Comparison of ENCODE assay signal across 18 mouse cellular contexts in the genomic region with DNA sequence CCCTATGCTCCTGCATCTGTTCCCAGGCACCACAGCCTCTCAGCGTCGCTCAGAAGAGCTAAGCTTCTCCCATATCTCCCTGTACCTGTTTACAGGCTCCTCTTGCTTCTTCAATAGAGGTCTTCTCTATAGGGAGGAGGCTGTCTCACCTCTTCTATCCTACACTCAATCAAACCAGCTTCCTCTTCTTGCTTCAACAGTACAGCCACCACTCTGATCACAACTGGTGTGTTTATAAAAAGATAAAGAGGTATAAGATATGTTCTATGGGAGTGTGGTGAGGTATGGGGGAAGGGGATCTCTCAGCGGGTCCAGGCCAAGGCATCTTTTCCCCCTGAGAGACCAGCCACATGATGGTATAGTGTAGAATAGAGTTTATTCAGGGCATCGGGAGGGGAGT.
DNase-seq lines count a peak whose midpoint lies in the region; ATAC-seq and TF ChIP-seq lines count a peak whose summit lies in the region.
"Had no signal": no experiment of that assay in that cellular context is flagged by ENCODE, and none has a peak within 500 bp of the region (broad histone marks: within the 10 kb centered on the region; RNA-seq: fewer than 3 reads in every experiment).

No protein-coding gene starts in this region.

- H3K79me2 ChIP-seq in MEL (ENCODE audit: control insufficient read depth, insufficient read depth, low read length, poor library complexity): no peaks in the 10 kb centered on the region

- 0 out of 2 replicates have a peak, but pooled peaks cover 4% of the 10 kb centered on the region for H3K4me1 ChIP-seq in intestine, embryonic 16.5 days (ENCODE audit: control insufficient read depth, insufficient read depth, low read length)
- no peaks in the 10 kb centered on the region for H3K4me1 ChIP-seq in intestine, postnatal 0 days (replicated peaks; ENCODE audit: control insufficient read depth, insufficient read depth, low read length)
- peaks cover 1 to 14% of the 10 kb centered on the region in 2 experiments; a peak in 2 of 4 replicates for H3K4me1 ChIP-seq in MEL (ENCODE audit: control insufficient read depth in 1 of 2, insufficient read depth in 2 of 2, low read length in 2 of 2)
- peaks cover 18% of the 10 kb centered on the region for H3K4me1 ChIP-seq in liver, postnatal 0 days (ENCODE audit: insufficient read depth)

- 0 out of 4 replicates have a peak, but pooled peaks of 1 of the 2 experiments have one; percentile 16 for TF ChIP-seq EP300 in MEL (IDR thresholded peaks at IDR 0.05; ENCODE audit: low read depth in 1 of 2, low read length in 2 of 2)
- no peak for TF ChIP-seq EP300 in liver, postnatal 0 days (IDR thresholded peaks at IDR 0.05; ENCODE audit: low read depth)

- no peaks in the 10 kb centered on the region for H3K27me3 ChIP-seq in intestine, embryonic 16.5 days (replicated peaks; ENCODE audit: control insufficient read depth, insufficient read depth, low read length)
- H3K27me3 ChIP-seq in intestine, postnatal 0 days (replicated peaks; ENCODE audit: control insufficient read depth, insufficient read depth, low read length): no peaks in the 10 kb centered on the region
- no peaks in the 10 kb centered on the region; a peak in 1 of 4 replicates for H3K27me3 ChIP-seq in MEL (ENCODE audit: control insufficient read depth in 1 of 2, insufficient read depth in 2 of 2, low read length in 2 of 2)
- H3K27me3 ChIP-seq in liver, postnatal 0 days (ENCODE audit: insufficient read depth, low read length): no peaks in the 10 kb centered on the region
- H3K27me3 ChIP-seq: forebrain, embryonic 13.5 days; hindbrain, embryonic 12.5 days; hindbrain, embryonic 15.5 days; Patski had no signal

- H3K27ac ChIP-seq in intestine, embryonic 16.5 days (ENCODE audit: low read length): no peak overlapping the region
- no peak overlapping the region for H3K27ac ChIP-seq in intestine, postnatal 0 days (ENCODE audit: low read depth, low read length)
- H3K27ac ChIP-seq in MEL (ENCODE audit: control insufficient read depth, low read depth, low read length): no peak overlapping the region
- H3K27ac ChIP-seq in liver, postnatal 0 days (ENCODE audit: low read depth): peak overlapping the region; percentile 91
- H3K27ac ChIP-seq: forebrain, embryonic 10.5 days; hindbrain, embryonic 12.5 days had no signal

- WGBS in intestine, embryonic 16.5 days: 66% methylated on average over 4 of the region's 4 CpGs
- 73% methylated on average over 4 of the region's 4 CpGs for WGBS in intestine, postnatal 0 days
- WGBS in liver, postnatal 0 days (ENCODE audit: insufficient replicate concordance): 59% methylated on average over 4 of the region's 4 CpGs

- H3K4me2 ChIP-seq in intestine, embryonic 16.5 days (ENCODE audit: low read depth, low read length): no peak overlapping the region
- H3K4me2 ChIP-seq in intestine, postnatal 0 days (replicated peaks; ENCODE audit: low read depth): no peak overlapping the region
- no peak overlapping the region for H3K4me2 ChIP-seq in liver, postnatal 0 days (ENCODE audit: low read depth, low read length)
- H3K4me2 ChIP-seq: forebrain, embryonic 13.5 days; heart, embryonic 11.5 days; hindbrain, embryonic 12.5 days had no signal

- H3K9me3 ChIP-seq in intestine, embryonic 16.5 days (ENCODE audit: control insufficient read depth, low read length): no peaks in the 10 kb centered on the region
- H3K9me3 ChIP-seq in intestine, postnatal 0 days (ENCODE audit: control insufficient read depth): 0 out of 2 replicates have a peak, but pooled peaks cover 4% of the 10 kb centered on the region
- H3K9me3 ChIP-seq in MEL (replicated peaks; ENCODE audit: insufficient read depth, low read length): no peaks in the 10 kb centered on the region
- H3K9me3 ChIP-seq in liver, postnatal 0 days (ENCODE audit: low read length): no peaks in the 10 kb centered on the region
- H3K9me3 ChIP-seq: forebrain, embryonic 13.5 days; hindbrain, embryonic 12.5 days; hindbrain, embryonic 15.5 days had no signal

- 0 out of 2 replicates have a peak, but pooled peaks have one; percentile 55 for ATAC-seq in intestine, embryonic 16.5 days
- ATAC-seq in intestine, postnatal 0 days: no peak
- 0 out of 2 replicates have a peak, but pooled peaks have one; percentile 7 for ATAC-seq in liver, postnatal 0 days
- ATAC-seq: CD4-positive, CD25-positive, alpha-beta regulatory T cell, adult 4 months had no signal

- H3K4me3 ChIP-seq in intestine, embryonic 16.5 days (ENCODE audit: low read length): no peak overlapping the region
- no peak overlapping the region for H3K4me3 ChIP-seq in intestine, postnatal 0 days (ENCODE audit: low read depth, low read length)
- no peak overlapping the region for H3K4me3 ChIP-seq in MEL (ENCODE audit: control insufficient read depth in 1 of 2, insufficient read depth in 1 of 2, low read depth in 2 of 2, low read length in 2 of 2)
- no peak overlapping the region for H3K4me3 ChIP-seq in liver, postnatal 0 days (ENCODE audit: low read depth, low read length)
- H3K4me3 ChIP-seq: forebrain, embryonic 10.5 days; forebrain, embryonic 13.5 days; hindbrain, embryonic 12.5 days; hindbrain, embryonic 15.5 days had no signal

- no peak overlapping the region for H3K9ac ChIP-seq in intestine, embryonic 16.5 days (ENCODE audit: low read depth, low read length)
- no peak overlapping the region for H3K9ac ChIP-seq in intestine, postnatal 0 days (ENCODE audit: low read depth, low read length)
- no peak overlapping the region for H3K9ac ChIP-seq in MEL (ENCODE audit: control insufficient read depth, low read depth, low read length, poor library complexity, severe bottlenecking)
- no peak overlapping the region; the same call in 1 of the 2 replicates for H3K9ac ChIP-seq in liver, postnatal 0 days (replicated peaks)
- H3K9ac ChIP-seq: forebrain, embryonic 13.5 days; hindbrain, embryonic 12.5 days; hindbrain, embryonic 15.5 days had no signal

- TF ChIP-seq CTCF in intestine, postnatal 0 days (IDR thresholded peaks at IDR 0.05; ENCODE audit: low read depth): no peak
- TF ChIP-seq CTCF in MEL (IDR thresholded peaks at IDR 0.05 in 2 of 3, conservative IDR thresholded peaks at IDR 0.05 in 1 of 3; ENCODE audit: control insufficient read depth in 1 of 3, insufficient read depth in 1 of 3, low read depth in 2 of 3, low read length in 3 of 3, poor library complexity in 1 of 3, severe bottlenecking in 1 of 3): no peak
- no peak for TF ChIP-seq CTCF in liver, postnatal 0 days (IDR thresholded peaks at IDR 0.05; ENCODE audit: low read depth)

- H3K36me3 ChIP-seq in intestine, embryonic 16.5 days (ENCODE audit: control insufficient read depth, insufficient read depth, low read length): no peaks in the 10 kb centered on the region
- H3K36me3 ChIP-seq in intestine, postnatal 0 days (ENCODE audit: control insufficient read depth, insufficient read depth): no peaks in the 10 kb centered on the region
- peaks cover 0 to 7% of the 10 kb centered on the region in 2 experiments; a peak in 2 of 4 replicates for H3K36me3 ChIP-seq in MEL (ENCODE audit: control insufficient read depth in 1 of 2, insufficient read depth in 2 of 2, low read length in 2 of 2)
- no peaks in the 10 kb centered on the region for H3K36me3 ChIP-seq in liver, postnatal 0 days (replicated peaks; ENCODE audit: insufficient read depth, low read length)
- H3K36me3 ChIP-seq: forebrain, embryonic 10.5 days; hindbrain, embryonic 12.5 days; hindbrain, embryonic 15.5 days had no signal

- DNase-seq in MEL (ENCODE audit: low read depth, low spot score) (peak; percentile 59), MEL-GATA-1-ER (ENCODE audit: extremely low read depth, low read depth) (peak; percentile 66)
- DNase-seq in liver, postnatal 0 days: no peak
- no peak for DNase-seq in embryo, embryonic 11 days
- DNase-seq: adrenal gland, postnatal 10 days; cerebellum, adult 11 months; cerebellum, adult 2 months; cerebellum, postnatal 36 days; gastrocnemius, postnatal 25 days had no signal

- no peak for TF ChIP-seq POLR2A in MEL (IDR thresholded peaks at IDR 0.05; ENCODE audit: control insufficient read depth in 1 of 2, insufficient read depth in 1 of 2, low read depth in 1 of 2, low read length in 2 of 2, poor library complexity in 1 of 2)

- TF ChIP-seq RAD21 in MEL (IDR thresholded peaks at IDR 0.05; ENCODE audit: low read depth, low read length): no peak

TF ChIP-seq in MEL, 35 proteins besides CTCF, POLR2A, EP300 and RAD21:
- TF ChIP-seq GATA1 (IDR thresholded peaks at IDR 0.05; ENCODE audit: low read depth, low read length): 0 out of 2 replicates have a peak, but pooled peaks have one; percentile 26
- TF ChIP-seq TAL1 (IDR thresholded peaks at IDR 0.05; ENCODE audit: low read length): no peak
- TF ChIP-seq TCF12 (IDR thresholded peaks at IDR 0.05; ENCODE audit: low read depth, low read length): peak; percentile 18; the same call in 1 of the 2 replicates

Comparison
In these comparisons a context has a peak if more than half of its experiments do, and no peak if none do; other contexts are left out.
1. DNase-seq: peak in MEL (single experiment) and MEL-GATA-1-ER (single experiment); none in liver, postnatal 0 days (single experiment) and embryo, embryonic 11 days (single experiment).